Mouse (Mus musculus) monocyte, adult 2 months (primary cell): ENCODE data around the gene Lyz1.
"Not testable (repeated sequence)": the region's sequence is repeated elsewhere in the genome, so short reads cannot be mapped to it uniquely, and the experiment has no call there.

ENCODE experiments used
- DNase-seq, 2 experiments: peaks; one replicate each; pipeline ENCODE4 v3.0.0; 2022; ENCODE audit warnings: low spot score in 2 of 2, low read depth in 1 of 2

Lyz1 gene

DNA sequence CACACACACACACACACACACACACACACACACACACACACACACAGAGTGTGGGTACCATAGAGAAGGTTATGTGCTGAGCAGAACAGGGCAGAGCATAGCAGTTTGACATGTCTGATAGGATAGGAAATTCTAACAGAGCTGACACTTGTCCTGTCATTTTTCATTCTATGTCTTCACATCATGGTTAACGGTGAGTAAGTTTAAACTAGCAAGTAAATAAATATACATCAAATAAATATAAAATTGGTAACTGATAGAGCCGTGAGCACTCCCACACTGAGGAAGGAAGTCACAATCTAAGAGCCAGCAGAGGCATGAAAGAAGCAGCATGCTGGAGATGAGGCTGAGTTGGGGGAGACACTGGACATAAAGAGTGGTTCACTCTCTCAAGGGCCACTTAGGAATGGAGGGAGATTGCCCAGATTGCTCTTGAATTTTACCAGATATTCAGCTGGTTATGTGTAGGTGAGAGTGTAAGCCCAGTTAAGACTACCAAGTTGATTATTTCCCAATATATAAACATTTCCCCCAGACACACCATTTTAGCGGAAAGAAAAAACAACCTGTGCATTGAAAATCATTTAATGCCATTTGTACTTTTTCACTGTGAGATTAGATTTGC, 5.3 kb downstream of the Lyz1 start:
- no peak for DNase-seq

DNA sequence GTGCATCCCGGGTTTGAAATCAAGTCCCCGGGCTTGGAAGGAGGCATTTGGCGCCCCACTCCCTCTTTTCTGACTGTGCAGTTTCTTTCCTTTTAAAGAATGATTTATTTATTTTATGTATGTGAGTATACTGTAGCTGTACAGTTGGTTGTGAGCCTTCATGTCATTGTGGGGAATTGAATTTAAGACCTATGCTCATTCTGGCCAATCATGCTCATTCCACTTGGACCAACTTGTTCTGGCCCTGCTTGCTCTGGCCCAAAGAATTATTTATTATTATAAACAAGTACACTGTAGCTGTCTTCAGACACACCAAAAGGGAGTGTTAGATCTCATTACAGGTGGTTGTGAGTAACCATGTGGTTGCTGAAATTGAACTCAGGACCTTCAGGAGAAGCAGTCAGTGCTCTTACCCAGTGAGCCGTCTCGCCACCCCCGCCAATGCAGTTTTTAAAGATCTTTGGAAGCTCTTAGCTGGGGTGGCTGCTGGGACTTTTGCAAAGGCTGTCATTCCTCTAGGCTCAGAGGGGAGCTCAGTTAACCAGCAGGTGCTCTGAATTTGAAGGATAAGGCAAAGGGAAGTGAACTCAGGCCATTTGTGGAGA, 6.2 kb downstream of the Lyz1 start:
- DNase-seq, result no peak

- DNase-seq, result not testable (repeated sequence)
Observed at GRCm38 (mm10) chr10:117285584-117285983, 7.1 kb downstream of the Lyz1 start.

- DNase-seq, result peak in 1 of 2 experiments; percentile 29
Observed at GRCm38 (mm10) chr10:117284578-117285520, 7.8 kb downstream of the Lyz1 start.

DNA sequence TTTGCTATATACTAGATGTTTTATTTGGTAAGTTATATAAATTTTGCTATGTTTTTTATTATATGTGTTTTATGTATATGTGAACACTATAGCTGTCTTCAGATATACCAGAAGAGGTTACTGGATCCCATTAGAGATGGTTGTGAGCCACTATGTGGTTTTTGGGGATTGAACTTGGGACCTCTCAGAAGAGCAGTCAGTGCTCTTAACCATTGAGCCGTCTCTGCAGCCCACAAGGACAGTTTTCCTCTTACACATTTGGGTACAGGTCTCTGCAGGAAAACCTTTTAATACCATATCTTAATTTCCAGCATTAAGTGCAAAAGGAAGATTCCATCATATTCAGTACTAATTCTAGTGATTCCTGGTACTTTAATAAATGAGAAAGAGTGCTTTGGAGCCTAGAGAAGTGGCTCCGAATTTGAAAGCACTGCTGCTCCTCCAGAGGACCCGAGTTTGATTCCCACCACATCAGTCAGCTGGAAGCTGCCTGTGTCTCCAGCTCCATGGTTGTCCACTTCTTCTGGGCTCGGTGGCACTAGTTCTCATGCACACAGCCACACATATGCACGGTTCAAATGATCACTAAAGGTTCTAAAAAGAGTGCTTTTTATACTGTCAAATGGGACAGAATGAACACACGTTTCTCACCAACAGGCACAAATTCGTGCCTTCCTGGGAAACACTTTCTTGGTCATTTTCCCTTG, 8.6 kb downstream of the Lyz1 start:
- no peak for DNase-seq

GRCm38 (mm10) chr10:117283196-117283595, 9.5 kb downstream of the Lyz1 start:
- not testable (repeated sequence) for DNase-seq

DNA sequence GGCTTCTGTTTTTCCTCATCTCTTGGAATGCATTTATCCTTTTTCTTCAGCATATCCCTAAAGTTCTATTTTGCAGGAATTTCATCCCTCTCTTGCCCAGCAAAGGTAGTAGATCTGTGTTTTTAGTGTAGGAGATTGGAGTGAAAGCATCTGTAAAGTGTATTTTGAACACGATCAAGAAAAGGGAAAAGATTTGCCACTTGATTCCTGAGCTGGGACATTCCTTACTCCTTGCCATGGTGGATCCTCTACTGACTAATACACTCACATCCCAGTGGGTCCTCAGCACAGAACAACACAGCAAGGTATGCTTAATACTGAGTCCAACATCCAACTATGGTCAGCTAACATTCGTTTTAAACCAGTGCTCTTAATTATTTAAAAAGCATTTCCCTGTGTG, 10.1 kb downstream of the Lyz1 start:
- DNase-seq, result no peak

- DNase-seq, result peak; percentile 45 to 47
Observed at GRCm38 (mm10) chr10:117282049-117282448, 10.6 kb downstream of the Lyz1 start, which contains the start of gene Lyz2. Gene Lyz2 (minus strand): TSS chr10:117282321.

GRCm38 (mm10) chr10:117281381-117281920, 11.2 kb downstream of the Lyz1 start:
- no peak for DNase-seq

- DNase-seq, result no peak
Observed at GRCm38 (mm10) chr10:117280000-117280399, 12.7 kb downstream of the Lyz1 start.

DNA sequence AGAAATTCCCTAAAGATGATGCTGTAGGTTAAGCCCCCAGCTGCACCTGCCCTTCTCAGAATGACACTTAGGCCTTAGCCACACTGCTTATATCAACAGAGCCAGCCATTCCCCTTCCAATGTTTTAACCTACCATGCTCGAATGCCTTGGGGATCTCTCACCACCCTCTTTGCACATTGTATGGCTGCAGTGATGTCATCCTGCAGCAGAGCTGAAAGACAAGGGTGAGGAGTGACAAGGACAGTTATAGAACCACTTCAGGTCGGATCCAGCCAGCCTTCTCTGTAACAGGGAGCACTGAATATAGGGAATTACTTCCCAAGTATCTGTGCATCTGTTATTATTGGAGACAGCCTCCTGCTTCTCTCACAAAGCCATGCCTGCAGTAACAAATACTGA, 14.2 kb downstream of the Lyz1 start:
- not testable (repeated sequence) for DNase-seq

DNA sequence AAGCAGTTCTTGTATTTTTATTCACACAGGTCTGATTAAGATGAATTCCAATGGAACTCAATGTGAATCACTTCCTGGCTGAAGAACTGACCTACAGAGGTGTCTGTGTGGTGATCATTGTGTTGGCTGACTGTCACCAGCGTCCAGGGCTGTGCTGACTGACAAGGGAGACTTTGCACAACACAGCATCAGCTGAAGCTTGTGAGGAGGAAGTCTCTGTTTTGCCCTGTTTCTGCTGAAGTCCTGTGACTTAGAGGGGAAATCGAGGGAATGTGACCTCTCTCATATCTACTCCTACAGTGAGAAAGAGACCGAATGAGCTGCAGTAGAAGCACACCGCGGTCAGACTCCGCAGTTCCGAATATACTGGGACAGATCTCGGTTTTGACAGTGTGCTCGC, 14.9 kb downstream of the Lyz1 start:
- not testable (repeated sequence) for DNase-seq

GRCm38 (mm10) chr10:117275681-117276369, 16.8 kb downstream of the Lyz1 start:
- no peak for DNase-seq

GRCm38 (mm10) chr10:117274645-117275044, 18.0 kb downstream of the Lyz1 start:
- not testable (repeated sequence) for DNase-seq

GRCm38 (mm10) chr10:117272023-117272422, 20.6 kb downstream of the Lyz1 start:
- DNase-seq, result no peak

DNA sequence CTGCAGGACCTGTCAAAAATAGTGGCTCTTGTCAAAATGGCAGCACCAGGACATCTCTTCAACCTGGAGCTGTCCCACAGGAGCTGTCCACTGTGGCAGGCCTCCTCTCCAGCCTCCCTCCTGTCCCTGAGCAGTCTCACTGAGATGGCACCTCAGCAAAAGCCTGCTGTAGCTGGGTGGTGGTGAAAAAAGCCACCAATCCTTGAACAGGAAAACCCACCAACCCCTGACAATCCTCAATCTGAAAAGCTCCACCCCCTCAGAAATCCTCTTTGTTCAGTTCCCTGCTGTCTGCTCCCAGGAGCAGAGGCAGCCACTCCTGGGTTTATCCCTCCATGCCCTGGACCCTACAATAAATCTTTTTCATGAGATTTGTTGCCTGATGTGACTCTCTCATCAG, 32.8 kb downstream of the Lyz1 start:
- no peak for DNase-seq

DNA sequence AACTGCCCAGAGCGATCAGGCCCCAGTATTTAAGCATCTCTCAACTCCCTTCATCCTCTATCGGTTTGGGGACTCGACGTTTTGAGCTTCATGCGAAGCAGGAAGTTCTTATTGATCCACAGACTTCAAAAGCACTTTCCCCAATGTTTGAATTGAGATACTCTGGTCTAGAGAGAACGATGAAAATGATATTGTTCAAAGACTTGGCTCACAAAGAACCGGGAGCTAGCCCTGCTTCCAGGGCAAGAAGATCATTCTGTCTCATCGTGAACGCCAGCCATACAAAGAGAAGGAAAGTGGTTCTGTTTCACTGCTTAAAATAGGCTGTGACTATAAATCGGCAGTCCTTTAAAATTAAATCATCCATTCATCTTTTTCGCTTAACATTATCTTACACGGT, 54.1 kb downstream of the Lyz1 start, which contains the start of gene 9530003J23Rik:
TSS of gene 9530003J23Rik (minus strand) at position 101 of the 400 bp plus-strand sequence.
- DNase-seq, result no peak
